Mouse (Mus musculus) splenic B cell, adult 2 months (primary cell): ENCODE measurements around the gene Hoxa7.
A peak's percentile ranks its signal among the peaks of the same experiment; 100 is the strongest.

ENCODE experiments used
- DNase-seq: peaks from one replicate; pipeline ENCODE4 v3.0.0-alpha.2; 2011; ENCODE audit warnings: low read depth, low spot score
- H3K27me3 ChIP-seq: 2 replicates; pipeline ENCODE4 v1.6.1; 2012; ENCODE audit warnings: mild to moderate bottlenecking, low read length, moderate library complexity, mixed read lengths; ENCODE audit not compliant: control insufficient read depth, poor library complexity, insufficient read depth, severe bottlenecking
- H3K36me3 ChIP-seq: 2 replicates; pipeline ENCODE4 v1.6.1; 2012; ENCODE audit warnings: mild to moderate bottlenecking, low read length, moderate library complexity, mixed read lengths; ENCODE audit not compliant: control insufficient read depth, poor library complexity, insufficient read depth, severe bottlenecking

The Hoxa7 gene

GRCm38 (mm10) chr6:52191860-52192550 is 29.6 kb downstream of the Hoxa7 start:
- Histone ChIP-seq H3K36me3 (no peaks in the 10 kb centered on the region), H3K27me3 (no peaks in the 10 kb centered on the region)
- peak; percentile 83 for DNase-seq

DNA sequence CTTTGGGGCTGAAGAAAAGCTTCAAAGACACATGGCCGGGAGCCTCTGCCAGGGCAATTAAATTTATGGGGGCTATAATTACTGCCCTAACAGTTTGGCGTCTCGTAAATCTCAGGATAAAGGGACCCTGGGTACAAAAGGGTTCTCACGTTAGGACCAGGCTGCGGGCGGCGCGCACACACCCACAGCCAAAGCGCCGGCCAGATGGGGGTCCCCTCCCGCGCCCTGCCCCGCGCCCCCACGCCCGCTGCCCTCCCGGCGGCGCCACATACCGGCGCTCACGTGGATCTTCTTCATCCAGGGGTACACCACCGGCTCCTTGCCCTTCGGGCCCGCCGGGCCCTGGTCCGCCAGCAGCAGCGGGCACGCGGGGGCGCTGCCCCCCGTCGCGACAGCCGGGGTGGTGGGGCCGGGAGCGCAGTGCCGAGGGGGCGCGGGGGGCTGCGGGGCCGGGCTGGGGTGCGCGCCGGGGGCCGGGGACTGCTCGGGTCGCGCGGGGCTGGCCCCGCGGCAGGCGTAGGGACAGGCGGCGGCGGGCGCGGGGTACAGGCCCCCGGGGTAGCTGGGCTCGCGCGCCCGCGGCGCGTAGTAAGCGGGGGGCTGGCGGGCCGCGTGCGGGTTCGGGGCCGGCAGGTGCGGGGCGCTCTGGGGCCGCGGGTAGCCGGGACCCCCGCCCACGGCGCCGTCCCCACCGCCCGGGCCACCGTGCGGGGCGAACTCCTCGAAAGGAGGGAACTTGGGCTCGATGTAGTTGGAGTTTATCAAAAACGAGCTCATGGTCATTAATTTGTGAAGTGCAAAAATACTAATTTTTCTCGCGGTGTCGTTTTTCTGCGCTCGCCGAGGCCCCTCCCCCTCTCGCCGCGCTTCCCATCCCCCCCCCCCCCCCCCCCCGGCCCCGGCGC is 30.5 kb downstream of the Hoxa7 start, which contains the start of gene Hoxa4:
Gene Hoxa4 (minus strand): TSS at position 848 of the 905 bp plus-strand sequence.
- Histone ChIP-seq H3K27me3 (no peaks in the 10 kb centered on the region), H3K36me3 (no peaks in the 10 kb centered on the region)
- no peak for DNase-seq

- Histone ChIP-seq H3K36me3 (no peaks in the 10 kb centered on the region), H3K27me3 (no peaks in the 10 kb centered on the region)
- DNase-seq: no peak
These were observed 31.2 kb downstream of the Hoxa7 start for GRCm38 (mm10) chr6:52190410-52190809.

GRCm38 (mm10) chr6:52189909-52190308 is 31.7 kb downstream of the Hoxa7 start:
- Histone ChIP-seq H3K36me3 (no peaks in the 10 kb centered on the region), H3K27me3 (no peaks in the 10 kb centered on the region)
- DNase-seq: no peak

- H3K36me3 ChIP-seq: no peaks in the 10 kb centered on the region
- H3K27me3 ChIP-seq: no peaks in the 10 kb centered on the region
- DNase-seq: no peak
These were observed 32.5 kb downstream of the Hoxa7 start for GRCm38 (mm10) chr6:52189172-52189591.

- no peak for DNase-seq
- Histone ChIP-seq H3K36me3 (no peaks in the 10 kb centered on the region), H3K27me3 (no peaks in the 10 kb centered on the region)
These were observed 35.2 kb downstream of the Hoxa7 start for GRCm38 (mm10) chr6:52186500-52186899.

GRCm38 (mm10) chr6:52185834-52186233 is 35.8 kb downstream of the Hoxa7 start:
- Histone ChIP-seq H3K27me3 (no peaks in the 10 kb centered on the region), H3K36me3 (no peaks in the 10 kb centered on the region)
- no peak for DNase-seq

GRCm38 (mm10) chr6:52185222-52185621 is 36.4 kb downstream of the Hoxa7 start:
- H3K36me3 ChIP-seq: no peaks in the 10 kb centered on the region
- DNase-seq: no peak
- no peaks in the 10 kb centered on the region for H3K27me3 ChIP-seq

DNA sequence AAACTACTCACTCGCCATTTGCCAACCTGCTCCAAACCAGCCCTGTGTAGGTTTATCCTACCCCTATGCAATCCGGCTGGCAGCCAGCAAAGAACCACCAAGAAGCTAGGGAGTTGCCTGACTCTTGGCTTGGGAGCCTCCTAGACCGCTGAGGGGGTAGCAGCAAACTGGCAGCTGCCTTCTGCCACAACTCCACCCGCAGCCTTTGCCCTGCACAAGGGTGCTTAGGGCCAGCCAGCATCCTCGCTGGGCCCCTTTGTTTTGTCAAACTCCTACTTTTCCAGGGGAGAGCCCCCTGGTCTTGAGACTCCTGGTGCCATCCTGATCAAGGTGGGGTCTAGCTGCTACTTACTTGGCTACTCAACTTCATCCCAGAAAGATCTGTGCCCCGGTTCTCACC is 37.0 kb downstream of the Hoxa7 start:
- Histone ChIP-seq H3K27me3 (no peaks in the 10 kb centered on the region), H3K36me3 (no peaks in the 10 kb centered on the region)
- DNase-seq: no peak

- H3K27me3 ChIP-seq: no peaks in the 10 kb centered on the region
These were observed 38.2 kb downstream of the Hoxa7 start for GRCm38 (mm10) chr6:52183311-52184080.

GRCm38 (mm10) chr6:52182793-52183192 is 38.9 kb downstream of the Hoxa7 start:
- Histone ChIP-seq H3K27me3 (no peaks in the 10 kb centered on the region), H3K36me3 (no peaks in the 10 kb centered on the region)
- no peak for DNase-seq

More at GRCm38 (mm10) chr6:52183311-52184080, 38.2 kb downstream of the Hoxa7 start:
- no peak for DNase-seq
- H3K36me3 ChIP-seq: no peaks in the 10 kb centered on the region

GRCm38 (mm10) chr6:52182030-52182429 is 39.6 kb downstream of the Hoxa7 start:
- Histone ChIP-seq H3K36me3 (no peaks in the 10 kb centered on the region), H3K27me3 (no peaks in the 10 kb centered on the region)
- DNase-seq: no peak

- peaks cover 2% of the 10 kb centered on the region; the same call in 1 of the 2 replicates for H3K27me3 ChIP-seq
- no peaks in the 10 kb centered on the region for H3K36me3 ChIP-seq
- DNase-seq: no peak
These were observed 40.9 kb downstream of the Hoxa7 start for GRCm38 (mm10) chr6:52180726-52181125.

GRCm38 (mm10) chr6:52180213-52180710 is 41.4 kb downstream of the Hoxa7 start:
- peaks cover 2% of the 10 kb centered on the region; the same call in 1 of the 2 replicates for H3K27me3 ChIP-seq
- no peak for DNase-seq
- H3K36me3 ChIP-seq: no peaks in the 10 kb centered on the region
